Mouse (Mus musculus) forebrain, postnatal 0 days (tissue): Measurements from ENCODE around the gene Mrpl20. TPM values are rescaled to one million over a fixed set of nuclear protein-coding genes. Genes with fewer than 3 reads are reported as not detected.

ENCODE experiments used
- ATAC-seq: fragments of 200-750 bp; cut with Nextera tagmentation; 2 replicates; pipeline ENCODE4 v1.8.0; 2017; ENCODE audit warnings: mild to moderate bottlenecking, moderate library complexity
- DNase-seq: peaks from one replicate; pipeline ENCODE4 v3.0.0-alpha.2; 2015
- H3K27ac ChIP-seq: fragments of 300-500 bp; sonication (generic); 2 replicates; pipeline ENCODE4 v1.5.1; 2014; ENCODE audit warnings: low read depth, mild to moderate bottlenecking, antibody characterized with exemption, low read length, moderate library complexity, mixed read lengths
- H3K27me3 ChIP-seq: fragments of 300-500 bp; sonication (generic); 2 replicates; pipeline ENCODE4 v1.6.1; 2014; ENCODE audit warnings: mild to moderate bottlenecking, low read length, mixed read lengths; ENCODE audit not compliant: insufficient read depth
- H3K36me3 ChIP-seq: fragments of 300-500 bp; sonication (generic); 2 replicates; pipeline ENCODE4 v1.6.1; 2014; ENCODE audit warnings: mild to moderate bottlenecking, moderate library complexity; ENCODE audit not compliant: insufficient read depth
- H3K4me1 ChIP-seq: fragments of 300-500 bp; sonication (generic); 2 replicates; pipeline ENCODE4 v1.6.1; 2014; ENCODE audit warnings: antibody characterized with exemption; ENCODE audit not compliant: insufficient read depth
- H3K4me2 ChIP-seq: fragments of 300-500 bp; sonication (generic); 2 replicates; pipeline ENCODE4 v1.6.1; 2014; ENCODE audit warnings: low read depth, mild to moderate bottlenecking, moderate library complexity
- H3K4me3 ChIP-seq: fragments of 300-500 bp; sonication (generic); 2 replicates; pipeline ENCODE4 v1.5.1; 2014; ENCODE audit warnings: low read depth, low read length, mixed read lengths
- H3K9ac ChIP-seq: fragments of 300-500 bp; sonication (generic); 2 replicates; pipeline ENCODE4 v1.6.1; 2014; ENCODE audit warnings: mild to moderate bottlenecking
- H3K9me3 ChIP-seq: fragments of 300-500 bp; sonication (generic); 2 replicates; pipeline ENCODE4 v1.6.1; 2016; ENCODE audit warnings: low read length
- CTCF ChIP-seq: sonication (generic); IDR thresholded peaks from 2 replicates; pipeline ENCODE4 v1.5.1; 2016; ENCODE audit warnings: antibody characterized with exemption, control low read depth, low read depth
- WGBS: fragments of 180-500 bp; shearing (Covaris S2); extraction: QIAGEN DNeasy Blood & Tissue Kit; methylation state at CpG from one replicate; pipeline ENCODE4 v1.1.7; 2014; 5-methylcytosine and 5-hydroxymethylcytosine counted together
- polyA plus RNA-seq: library from polyadenylated mRNA; unstranded; fragments of >200 nt; fragmentation: Nextera tagmentation; extraction: Ambion mirVana; gene quantifications from 2 replicates; pipeline ENCODE4 v1.2.1, GENCODE M21; 2015
- total RNA-seq: library from RNA; depleted of rRNA; stranded (reverse); fragments of >200 nt; gene quantifications from 2 replicates; pipeline ENCODE4 v1.2.3, GENCODE M21; 2014

Gene Mrpl20
- total and polyA plus RNA-seq, 2 experiments from 2014 or later = 134 to 304 TPM

DNA sequence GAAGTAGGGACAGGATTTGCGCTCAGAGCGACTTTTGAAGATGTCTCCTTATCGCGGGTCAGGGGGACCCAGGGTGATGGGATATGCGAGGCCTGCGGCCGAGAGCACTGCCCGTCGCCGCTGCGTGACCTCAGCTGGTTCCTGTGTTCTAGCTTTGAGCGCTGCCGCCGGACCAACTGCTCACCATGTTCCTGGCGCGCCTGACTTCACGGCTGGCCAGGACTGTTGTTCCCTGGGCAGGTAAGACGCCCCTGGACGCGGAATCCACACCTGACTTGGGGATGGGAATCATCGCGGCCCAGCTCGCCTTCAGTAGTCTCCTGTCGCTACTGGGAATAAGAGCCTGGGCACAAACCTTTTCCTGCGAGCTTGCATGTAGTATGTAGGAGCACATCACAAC is 29.2 kb downstream of the Mrpl20 start:
- no peak for TF ChIP-seq CTCF
- peak overlapping the region; percentile 81 for H3K4me2 ChIP-seq
- ATAC-seq (no peak; the same call in 1 of the 2 replicates), DNase-seq (no peak)
- no peaks in the 10 kb centered on the region for H3K27me3 ChIP-seq
- H3K27ac ChIP-seq = peak overlapping the region; percentile 86
- H3K9ac ChIP-seq = peak overlapping the region; percentile 69
- H3K9me3 ChIP-seq = no peaks in the 10 kb centered on the region
- H3K4me3 ChIP-seq = peak overlapping the region; percentile 71
- 0 out of 2 replicates have a peak, but pooled peaks cover 8% of the 10 kb centered on the region for H3K4me1 ChIP-seq
- peaks cover 10% of the 10 kb centered on the region for H3K36me3 ChIP-seq
- 3% methylated on average over 25 of the region's 25 CpGs for WGBS

DNA sequence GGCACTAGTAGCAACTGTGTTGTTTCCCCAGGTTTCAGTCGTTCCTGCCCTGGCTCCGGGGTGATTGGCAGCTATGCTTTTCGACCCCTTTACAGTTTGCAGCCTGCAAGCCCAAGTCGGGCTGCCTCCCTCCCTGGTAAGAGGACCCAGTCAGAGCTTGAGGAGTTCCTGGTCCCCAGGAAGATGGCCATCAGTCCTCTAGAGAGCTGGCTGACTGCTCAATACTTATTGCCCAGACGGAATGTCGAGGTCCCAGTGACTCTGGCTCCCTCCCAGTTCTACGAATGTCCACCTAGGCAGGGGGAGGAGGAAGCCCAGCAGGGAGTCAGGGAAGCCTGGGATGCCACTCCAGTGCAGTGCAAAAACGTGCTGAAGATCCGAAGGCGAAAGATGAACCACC is 29.6 kb downstream of the Mrpl20 start:
- no peak for ATAC-seq

DNA sequence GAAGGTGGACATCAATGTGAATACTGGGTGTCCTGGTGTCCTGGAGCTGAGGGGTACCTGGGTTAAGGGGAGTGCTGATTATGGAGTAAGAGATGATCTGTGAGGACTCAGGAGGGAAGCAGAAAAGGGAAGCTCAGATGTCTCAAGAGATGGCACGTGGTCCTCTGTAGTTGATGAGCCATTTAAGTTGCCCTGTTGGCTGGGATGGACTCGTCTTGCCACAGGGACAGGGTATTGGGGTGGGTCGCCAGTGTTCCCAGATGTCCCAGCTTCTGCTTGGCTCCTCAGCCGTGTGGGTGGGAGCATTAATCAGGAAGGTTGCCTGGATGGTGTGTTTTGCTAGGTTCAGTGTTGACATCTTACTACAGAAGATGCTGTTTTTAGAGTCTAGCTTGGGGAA is 30.6 kb downstream of the Mrpl20 start:
- H3K9ac ChIP-seq = no peak overlapping the region
- H3K4me2 ChIP-seq = no peak overlapping the region
- no peaks in the 10 kb centered on the region for H3K27me3 ChIP-seq
- no peak for TF ChIP-seq CTCF
- H3K4me3 ChIP-seq = no peak overlapping the region
- no peaks in the 10 kb centered on the region for H3K9me3 ChIP-seq
- DNase-seq (no peak), ATAC-seq (no peak)
- H3K4me1 ChIP-seq = 0 out of 2 replicates have a peak, but pooled peaks cover 8% of the 10 kb centered on the region
- H3K36me3 ChIP-seq = peaks cover 7% of the 10 kb centered on the region; the same call in 1 of the 2 replicates
- no peak overlapping the region for H3K27ac ChIP-seq
- WGBS = 87% methylated on average over 4 of the region's 4 CpGs

More for the DNA sequence above, 29.6 kb downstream of the Mrpl20 start:
- TF ChIP-seq CTCF = no peak
- WGBS = 55% methylated on average over 10 of the region's 10 CpGs
- Histone ChIP-seq H3K4me3 (peak overlapping the region; percentile 71), H3K27me3 (no peaks in the 10 kb centered on the region), H3K27ac (no peak overlapping the region), H3K9ac (peak overlapping the region; percentile 69), H3K36me3 (peaks cover 7% of the 10 kb centered on the region; the same call in 1 of the 2 replicates), H3K4me1 (0 out of 2 replicates have a peak, but pooled peaks cover 8% of the 10 kb centered on the region), H3K9me3 (no peaks in the 10 kb centered on the region), H3K4me2 (peak overlapping the region; percentile 81)
- no peak for DNase-seq

GRCm38 (mm10) chr4:155833836-155834235 is 31.2 kb downstream of the Mrpl20 start:
- peak; percentile 79 for DNase-seq

DNA sequence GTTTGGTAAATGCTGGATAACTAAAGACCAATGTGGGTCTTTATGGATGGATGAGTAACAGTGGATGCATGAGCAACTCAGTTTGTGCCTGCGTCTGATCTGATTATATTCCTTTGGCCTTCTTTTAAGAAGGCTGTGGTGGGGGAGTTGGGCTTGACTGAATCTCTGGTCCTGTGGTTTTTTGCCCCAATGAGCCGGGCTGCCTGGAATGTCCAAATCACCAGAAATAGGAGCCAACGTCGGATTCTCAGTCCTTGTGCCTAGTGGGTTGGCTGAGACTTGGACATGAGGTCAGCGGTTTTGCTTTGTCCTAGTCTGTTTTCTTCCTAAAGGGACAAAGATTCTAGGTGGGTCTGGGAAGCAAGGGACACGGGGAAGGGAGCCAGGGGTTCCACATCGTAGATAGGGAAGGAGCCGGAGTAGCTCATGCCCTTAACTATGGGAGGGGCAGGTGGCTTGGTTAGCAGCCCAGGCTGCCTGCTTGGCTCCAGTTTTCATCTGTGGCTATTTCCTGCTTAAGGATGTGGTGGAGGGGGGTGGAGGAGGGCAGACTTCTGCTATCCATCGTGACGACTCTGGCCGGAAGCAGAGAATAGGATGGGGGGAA is 34.8 kb downstream of the Mrpl20 start:
- Histone ChIP-seq H3K4me2 (no peak overlapping the region), H3K36me3 (peaks cover 9% of the 10 kb centered on the region; the same call in 1 of the 2 replicates), H3K9me3 (no peaks in the 10 kb centered on the region), H3K4me1 (0 out of 2 replicates have a peak, but pooled peaks cover 2% of the 10 kb centered on the region), H3K27me3 (no peaks in the 10 kb centered on the region), H3K4me3 (no peak overlapping the region), H3K9ac (no peak overlapping the region), H3K27ac (no peak overlapping the region)
- WGBS = 80% methylated on average over 11 of the region's 11 CpGs
- DNase-seq = no peak
- no peak for TF ChIP-seq CTCF
- no peak for ATAC-seq

More at GRCm38 (mm10) chr4:155833836-155834235, 31.2 kb downstream of the Mrpl20 start:
- Histone ChIP-seq H3K27ac (peak overlapping the region; percentile 15; the same call in 1 of the 2 replicates), H3K4me1 (0 out of 2 replicates have a peak, but pooled peaks cover 8% of the 10 kb centered on the region), H3K9me3 (no peaks in the 10 kb centered on the region), H3K9ac (no peak overlapping the region), H3K4me2 (no peak overlapping the region), H3K27me3 (no peaks in the 10 kb centered on the region), H3K36me3 (peaks cover 7% of the 10 kb centered on the region; the same call in 1 of the 2 replicates), H3K4me3 (no peak overlapping the region)
- WGBS = 35% methylated on average over 2 of the region's 2 CpGs
- TF ChIP-seq CTCF = peak; percentile 69
- peak; percentile 6 for ATAC-seq

- ATAC-seq (no peak), DNase-seq (no peak)
- WGBS = 59% methylated on average over 8 of the region's 8 CpGs
- Histone ChIP-seq H3K4me2 (no peak overlapping the region), H3K9ac (no peak overlapping the region), H3K27ac (0 out of 2 replicates have a peak overlapping the region, but pooled peaks have one; percentile 15), H3K9me3 (no peaks in the 10 kb centered on the region), H3K4me1 (no peaks in the 10 kb centered on the region), H3K27me3 (no peaks in the 10 kb centered on the region), H3K36me3 (0 out of 2 replicates have a peak, but pooled peaks cover 4% of the 10 kb centered on the region), H3K4me3 (no peak overlapping the region)
- TF ChIP-seq CTCF = no peak
Observed at GRCm38 (mm10) chr4:155838187-155839153, 35.8 kb downstream of the Mrpl20 start.
